Mouse (Mus musculus): ENCODE measurements around the gene Hist2h2ac.

DNA sequence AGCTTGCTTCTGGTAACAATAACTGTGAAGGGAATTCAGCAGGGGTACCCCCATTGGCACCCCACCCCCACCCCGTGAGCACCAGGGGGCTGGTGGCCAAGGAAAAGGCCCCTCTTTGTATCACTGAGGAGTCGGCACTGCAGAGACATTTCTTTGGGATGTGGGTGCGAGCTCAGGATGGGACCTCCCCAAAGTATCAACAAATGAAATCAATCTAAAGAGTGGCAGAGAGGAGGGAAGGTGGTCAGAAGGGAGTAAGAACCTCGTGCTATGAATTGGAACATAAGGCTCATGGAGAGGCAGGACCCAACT, 28.3 kb upstream of the Hist2h2ac start:
- no peak for TF ChIP-seq CTCF (IDR thresholded peaks at IDR 0.05; ENCODE audit: low read depth)
- TF ChIP-seq EP300 (IDR thresholded peaks at IDR 0.05; ENCODE audit: low read depth), result no peak

Measured in heart, postnatal 0 days (tissue).